7 mouse cellular contexts compared by ENCODE assay signal in the genomic region with DNA sequence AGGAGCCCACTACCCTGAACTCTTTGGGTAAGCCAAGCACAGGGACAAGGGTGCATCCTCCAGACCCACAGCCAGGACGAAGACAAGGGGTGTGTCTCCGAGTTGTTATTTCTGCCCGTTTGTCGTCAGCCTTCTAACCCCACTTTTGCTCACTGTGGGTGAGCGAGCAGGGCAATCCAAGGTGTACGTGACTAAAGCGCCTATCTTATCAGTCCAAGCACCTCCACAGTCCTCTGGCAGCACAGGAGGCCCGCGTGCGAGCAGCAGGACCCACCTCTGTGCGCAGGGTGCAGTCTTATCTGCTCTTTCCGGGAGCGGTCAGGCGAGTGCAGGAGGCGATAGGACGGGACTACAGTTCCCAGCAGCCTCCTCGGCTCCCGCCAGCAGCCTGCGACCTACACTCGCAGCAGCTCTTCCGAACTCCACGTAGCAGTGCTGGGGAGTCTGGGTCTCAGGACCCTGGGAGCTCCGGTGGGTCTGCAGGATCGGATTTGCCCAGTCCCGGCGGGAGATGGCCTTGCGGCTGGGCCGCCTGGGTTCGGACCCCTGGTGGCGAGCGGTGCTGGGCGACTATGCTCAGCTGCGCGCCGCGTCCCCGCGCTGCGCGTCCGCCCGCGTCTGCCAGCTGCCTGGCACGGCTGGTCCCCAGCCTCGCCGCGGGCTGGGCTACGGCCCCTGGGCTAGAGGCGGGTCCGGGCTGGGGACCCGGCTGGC. TPM values are rescaled to one million over a fixed set of nuclear protein-coding genes. Genes with fewer than 3 reads are reported as not detected.
DNase-seq lines count a peak whose midpoint lies in the region; ATAC-seq and TF ChIP-seq lines count a peak whose summit lies in the region.

A gene (plus strand): TSS at position 376 of the 714 bp plus-strand sequence.

- H3K27ac ChIP-seq in embryonic facial prominence, embryonic 12.5 days, result peak within 1 kb of the TSS; percentile 86
- peak within 1 kb of the TSS; percentile 77 for H3K27ac ChIP-seq in kidney, adult 2 months (ENCODE audit: insufficient read depth, low read depth, low read length)
- H3K27ac ChIP-seq in limb, embryonic 12.5 days, result peak within 1 kb of the TSS; percentile 87
- H3K27ac ChIP-seq in midbrain, embryonic 15.5 days, result peak within 1 kb of the TSS; percentile 82
- H3K27ac ChIP-seq in spleen, adult 2 months (ENCODE audit: insufficient read depth, low read length), result peak within 1 kb of the TSS; percentile 46; the same call in 1 of the 2 replicates

- under 1% methylated on average over 51 of the region's 51 CpGs for WGBS in embryonic facial prominence, embryonic 12.5 days
- WGBS in kidney, adult 2 months, result under 1% methylated on average over 51 of the region's 51 CpGs
- under 1% methylated on average over 50 of the region's 51 CpGs for WGBS in limb, embryonic 12.5 days
- WGBS in midbrain, embryonic 15.5 days, result under 1% methylated on average over 51 of the region's 51 CpGs
- WGBS in spleen, adult 2 months, result under 1% methylated on average over 51 of the region's 51 CpGs

- peak within 1 kb of the TSS; percentile 85 for H3K9ac ChIP-seq in embryonic facial prominence, embryonic 12.5 days
- peak within 1 kb of the TSS; percentile 84 for H3K9ac ChIP-seq in limb, embryonic 12.5 days (replicated peaks)
- peak within 1 kb of the TSS; percentile 53 for H3K9ac ChIP-seq in midbrain, embryonic 15.5 days

- DNase-seq in adrenal gland, postnatal 25 days, result peak; percentile 78
- peak; percentile 88 to 89 for DNase-seq in heart, adult 18-20 months
- peak; percentile 87 for DNase-seq in kidney, adult 2 months
- peak; percentile 47 to 73 for DNase-seq in spleen, adult 2 months (ENCODE audit: low read depth in 1 of 2, low spot score in 2 of 2)

- H3K4me2 ChIP-seq in embryonic facial prominence, embryonic 12.5 days (replicated peaks), result peak within 1 kb of the TSS; percentile 69
- H3K4me2 ChIP-seq in limb, embryonic 12.5 days, result peak within 1 kb of the TSS; percentile 71
- peak within 1 kb of the TSS; percentile 61 for H3K4me2 ChIP-seq in midbrain, embryonic 15.5 days

- peaks cover 15% of the 10 kb centered on the region for H3K36me3 ChIP-seq in embryonic facial prominence, embryonic 12.5 days
- no peaks in the 10 kb centered on the region; the same call in 1 of the 2 replicates for H3K36me3 ChIP-seq in kidney, adult 2 months (ENCODE audit: control insufficient read depth, insufficient read depth, low read length)
- H3K36me3 ChIP-seq in limb, embryonic 12.5 days, result peaks cover 22% of the 10 kb centered on the region
- peaks cover 11% of the 10 kb centered on the region for H3K36me3 ChIP-seq in midbrain, embryonic 15.5 days (replicated peaks)
- peaks cover 8% of the 10 kb centered on the region for H3K36me3 ChIP-seq in spleen, adult 2 months (ENCODE audit: control insufficient read depth, insufficient read depth, low read length)

- H3K9me3 ChIP-seq in embryonic facial prominence, embryonic 12.5 days, result no peaks in the 10 kb centered on the region
- no peaks in the 10 kb centered on the region for H3K9me3 ChIP-seq in limb, embryonic 12.5 days
- no peaks in the 10 kb centered on the region for H3K9me3 ChIP-seq in midbrain, embryonic 15.5 days

- H3K4me3 ChIP-seq in embryonic facial prominence, embryonic 12.5 days, result peak within 1 kb of the TSS; percentile 96
- H3K4me3 ChIP-seq in kidney, adult 2 months (ENCODE audit: insufficient read depth, low read depth, low read length), result peak within 1 kb of the TSS; percentile 84
- H3K4me3 ChIP-seq in limb, embryonic 12.5 days (replicated peaks), result peak within 1 kb of the TSS; percentile 97
- peak within 1 kb of the TSS; percentile 53 for H3K4me3 ChIP-seq in midbrain, embryonic 15.5 days
- peak within 1 kb of the TSS; percentile 85 for H3K4me3 ChIP-seq in spleen, adult 2 months (ENCODE audit: extremely low read depth, insufficient read depth, insufficient read length)

- ATAC-seq in embryonic facial prominence, embryonic 12.5 days (ENCODE audit: insufficient number of reproducible peaks, insufficient read depth, low FRiP score, low TSS enrichment), result peak; percentile 99
- ATAC-seq in limb, embryonic 12.5 days (ENCODE audit: insufficient number of reproducible peaks, insufficient read depth, low FRiP score, low TSS enrichment, low read depth), result peak; percentile 98
- ATAC-seq in midbrain, embryonic 15.5 days (replicated peaks), result peak; percentile 99

- H3K27me3 ChIP-seq in embryonic facial prominence, embryonic 12.5 days, result no peaks in the 10 kb centered on the region
- H3K27me3 ChIP-seq in kidney, adult 2 months (replicated peaks; ENCODE audit: control insufficient read depth, insufficient read depth, low read length), result no peaks in the 10 kb centered on the region
- no peaks in the 10 kb centered on the region for H3K27me3 ChIP-seq in limb, embryonic 12.5 days
- H3K27me3 ChIP-seq in midbrain, embryonic 15.5 days (replicated peaks), result no peaks in the 10 kb centered on the region
- no peaks in the 10 kb centered on the region for H3K27me3 ChIP-seq in spleen, adult 2 months (ENCODE audit: control insufficient read depth, insufficient read depth, low read length)

- H3K4me1 ChIP-seq in embryonic facial prominence, embryonic 12.5 days, result peaks cover 4% of the 10 kb centered on the region; the same call in 1 of the 2 replicates
- peaks cover 6% of the 10 kb centered on the region; the same call in 1 of the 2 replicates for H3K4me1 ChIP-seq in kidney, adult 2 months (ENCODE audit: control insufficient read depth, insufficient read depth, low read length)
- peaks cover 7% of the 10 kb centered on the region for H3K4me1 ChIP-seq in limb, embryonic 12.5 days (replicated peaks)
- H3K4me1 ChIP-seq in midbrain, embryonic 15.5 days, result peaks cover 11% of the 10 kb centered on the region
- H3K4me1 ChIP-seq in spleen, adult 2 months (ENCODE audit: control insufficient read depth, insufficient read depth, insufficient read length), result 0 out of 2 replicates have a peak, but pooled peaks cover 2% of the 10 kb centered on the region

- TF ChIP-seq CTCF in kidney, adult 2 months (conservative IDR thresholded peaks at IDR 0.05; ENCODE audit: insufficient read depth, insufficient read length, low read depth, low read length), result no peak
- TF ChIP-seq CTCF in spleen, adult 2 months (IDR thresholded peaks at IDR 0.05; ENCODE audit: extremely low read depth, insufficient read depth, insufficient read length, insufficient replicate concordance), result peak; percentile 4; the same call in 1 of the 2 replicates

- peak; percentile 31 for TF ChIP-seq POLR2A in kidney, adult 2 months (IDR thresholded peaks at IDR 0.05; ENCODE audit: low read depth, low read length)
- TF ChIP-seq POLR2A in spleen, adult 2 months (IDR thresholded peaks at IDR 0.05; ENCODE audit: low read depth, low read length), result peak; percentile 39

RNA-seq across cellular contexts. Expression of the gene that starts here (rescaled TPM):
- total RNA-seq in adrenal gland, postnatal 25 days (2021), result 15.8 and 19.6 TPM in 2 replicates
- 21.8 and 25.6 TPM in 2 replicates for polyA plus RNA-seq in embryonic facial prominence, embryonic 12.5 days (2016; fragmentation: Nextera tagmentation; extraction: Ambion mirVana)
- 10 to 100 TPM; 36.5 to 37.9 TPM for total RNA-seq in heart, adult 18-20 months (2021)
- 27.7 and 29.8 TPM in 2 replicates for polyA plus RNA-seq in kidney, adult 2 months (2012; rRNA removed)
- polyA plus RNA-seq in limb, embryonic 12.5 days (2016; fragmentation: Nextera tagmentation; extraction: Ambion mirVana), result 23.0 and 23.4 TPM in 2 replicates
- 15.5 and 15.8 TPM in 2 replicates for polyA plus RNA-seq in midbrain, embryonic 15.5 days (2015; fragmentation: Nextera tagmentation; extraction: Ambion mirVana)
- 22.3 and 36.3 TPM in 2 replicates for polyA plus RNA-seq in spleen, adult 2 months (2012; rRNA removed)

Comparison
In these comparisons a context has a peak if more than half of its experiments do, and no peak if none do; other contexts are left out.
1. Peak in every context shown above with its lines: DNase-seq, ATAC-seq, H3K4me3 ChIP-seq and H3K27ac ChIP-seq.